In the genomic region with DNA sequence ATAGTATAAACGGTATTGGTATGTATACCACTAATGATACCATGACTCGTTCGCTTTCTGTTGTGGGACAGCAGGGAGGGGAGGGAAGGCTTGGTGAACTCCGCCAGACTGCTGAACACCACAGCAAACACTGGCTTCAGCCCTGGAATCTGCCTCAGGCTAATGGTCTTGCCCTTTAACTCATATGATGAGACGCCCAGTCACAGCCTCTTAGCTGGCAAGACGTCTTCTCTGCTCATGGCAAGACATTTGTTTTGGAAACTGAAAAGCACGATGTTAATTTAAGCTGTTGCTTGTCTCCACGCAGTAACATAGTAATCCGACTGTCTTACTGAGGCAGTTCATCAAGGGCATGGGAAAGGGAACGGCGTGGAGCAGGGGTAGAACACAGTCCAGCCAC, we compare ENCODE assay signal across 21 mouse cellular contexts.
"Had no signal": no experiment of that assay in that cellular context is flagged by ENCODE, and none has a peak within 500 bp of the region (broad histone marks: within the 10 kb centered on the region; RNA-seq: fewer than 3 reads in every experiment).

No protein-coding gene starts in this region.

- H3K27ac ChIP-seq: limb, embryonic 12.5 days; limb, embryonic 15.5 days; liver, embryonic 14.5 days; lung, embryonic 15.5 days; macrophage; midbrain, embryonic 12.5 days; midbrain, embryonic 15.5 days; neural tube, embryonic 12.5 days; neural tube, embryonic 15.5 days; stomach, postnatal 0 days had no signal

- H3K4me3 ChIP-seq: limb, embryonic 12.5 days; limb, embryonic 15.5 days; lung, embryonic 15.5 days; midbrain, embryonic 12.5 days; midbrain, embryonic 15.5 days; neural tube, embryonic 12.5 days; neural tube, embryonic 15.5 days had no signal

- H3K4me1 ChIP-seq: limb, embryonic 12.5 days; limb, embryonic 15.5 days; lung, embryonic 15.5 days; midbrain, embryonic 12.5 days; midbrain, embryonic 15.5 days; neural tube, embryonic 12.5 days; neural tube, embryonic 15.5 days had no signal

- DNase-seq: kidney, adult 18-20 months; kidney, adult 9 months; kidney, postnatal 14 days; kidney, postnatal 4 days; left cerebral cortex, postnatal 4 days; liver, postnatal 0 days; right cerebral cortex, adult 18-20 months; right cerebral cortex, postnatal 25 days; thymus, adult 2 months; thymus, postnatal 14 days; thymus, postnatal 4 days had no signal
